Mouse (Mus musculus) midbrain, embryonic 13.5 days (tissue): ENCODE measurements around the gene Synj1. TPM values are rescaled to one million over a fixed set of nuclear protein-coding genes. Genes with fewer than 3 reads are reported as not detected.

Experiments
- ATAC-seq: fragments of 200-750 bp; cut with Nextera tagmentation; 2 replicates; pipeline ENCODE4 v1.8.0; 2017; ENCODE audit warnings: mild to moderate bottlenecking, moderate TSS enrichment, moderate library complexity
- H3K27ac ChIP-seq: fragments of 300-500 bp; sonication (generic); 2 replicates; pipeline ENCODE4 v1.5.1; 2015; ENCODE audit warnings: inconsistent platforms, mild to moderate bottlenecking, moderate library complexity
- H3K27me3 ChIP-seq: fragments of 300-500 bp; sonication (generic); 2 replicates; pipeline ENCODE4 v1.6.1; 2015; ENCODE audit warnings: mild to moderate bottlenecking, inconsistent platforms
- H3K36me3 ChIP-seq: fragments of 300-500 bp; sonication (generic); 2 replicates; pipeline ENCODE4 v1.6.1; 2015; ENCODE audit warnings: mild to moderate bottlenecking, inconsistent platforms
- H3K4me1 ChIP-seq: fragments of 300-500 bp; sonication (generic); replicated peaks from 2 replicates; pipeline ENCODE4 v1.6.1; 2015; ENCODE audit warnings: inconsistent platforms
- H3K4me2 ChIP-seq: fragments of 300-500 bp; sonication (generic); replicated peaks from 2 replicates; pipeline ENCODE4 v1.6.1; 2015; ENCODE audit warnings: moderate library complexity, mild to moderate bottlenecking, inconsistent platforms
- H3K4me3 ChIP-seq: fragments of 300-500 bp; sonication (generic); replicated peaks from 2 replicates; pipeline ENCODE4 v1.5.1; 2015; ENCODE audit warnings: mild to moderate bottlenecking, inconsistent platforms
- H3K9ac ChIP-seq: fragments of 300-500 bp; sonication (generic); replicated peaks from 2 replicates; pipeline ENCODE4 v1.6.1; 2015; ENCODE audit warnings: mild to moderate bottlenecking, inconsistent platforms
- H3K9me3 ChIP-seq: fragments of 300-500 bp; sonication (generic); 2 replicates; pipeline ENCODE4 v1.6.1; 2016; ENCODE audit warnings: mild to moderate bottlenecking, inconsistent platforms
- WGBS: fragments of 180-500 bp; shearing (Covaris S2); methylation state at CpG from one replicate; pipeline ENCODE4 v1.1.7; 2015; 5-methylcytosine and 5-hydroxymethylcytosine counted together
- polyA plus RNA-seq: library from polyadenylated mRNA; unstranded; fragments of >200 nt; fragmentation: Nextera tagmentation; extraction: Ambion mirVana; gene quantifications from 2 replicates; pipeline ENCODE4 v1.2.1, GENCODE M21; 2015

Gene Synj1
- polyA plus RNA-seq, 1 experiment from 2014 or later: 33.6 TPM

- Histone ChIP-seq H3K9ac (no peak overlapping the region), H3K27ac (no peak overlapping the region), H3K4me1 (peaks cover 2% of the 10 kb centered on the region; the same call in 1 of the 2 replicates), H3K4me3 (no peak overlapping the region), H3K9me3 (no peaks in the 10 kb centered on the region), H3K36me3 (peaks cover 79% of the 10 kb centered on the region), H3K4me2 (no peak overlapping the region), H3K27me3 (no peaks in the 10 kb centered on the region)
- 95% methylated on average over 10 of the region's 10 CpGs for WGBS
- no peak for ATAC-seq
Measured at GRCm38 (mm10) chr16:91035866-91036265, 24.8 kb upstream of the Synj1 start.

GRCm38 (mm10) chr16:91030751-91031150, 19.6 kb upstream of the Synj1 start:
- H3K36me3 ChIP-seq: peaks cover 86% of the 10 kb centered on the region
- no peak overlapping the region for H3K4me3 ChIP-seq
- no peaks in the 10 kb centered on the region for H3K4me1 ChIP-seq
- no peaks in the 10 kb centered on the region for H3K9me3 ChIP-seq
- H3K27ac ChIP-seq: no peak overlapping the region
- no peaks in the 10 kb centered on the region for H3K27me3 ChIP-seq
- ATAC-seq: no peak
- H3K9ac ChIP-seq: no peak overlapping the region
- WGBS: 94% methylated on average over 4 of the region's 4 CpGs
- no peak overlapping the region for H3K4me2 ChIP-seq

- H3K27ac ChIP-seq: no peak overlapping the region
- peaks cover 88% of the 10 kb centered on the region for H3K36me3 ChIP-seq
- ATAC-seq: no peak
- H3K4me3 ChIP-seq: no peak overlapping the region
- no peak overlapping the region for H3K4me2 ChIP-seq
- no peak overlapping the region for H3K9ac ChIP-seq
- 89% methylated on average over 2 of the region's 2 CpGs for WGBS
- H3K27me3 ChIP-seq: no peaks in the 10 kb centered on the region
- no peaks in the 10 kb centered on the region for H3K4me1 ChIP-seq
- no peaks in the 10 kb centered on the region for H3K9me3 ChIP-seq
Measured at GRCm38 (mm10) chr16:91029901-91030300, 18.8 kb upstream of the Synj1 start.

GRCm38 (mm10) chr16:91029161-91029743, 18.1 kb upstream of the Synj1 start:
- peaks cover 89% of the 10 kb centered on the region for H3K36me3 ChIP-seq
- no peak for ATAC-seq
- H3K27me3 ChIP-seq: no peaks in the 10 kb centered on the region
- no peak overlapping the region for H3K4me2 ChIP-seq
- no peak overlapping the region for H3K4me3 ChIP-seq
- H3K4me1 ChIP-seq: no peaks in the 10 kb centered on the region
- H3K9ac ChIP-seq: no peak overlapping the region
- H3K27ac ChIP-seq: no peak overlapping the region
- 91% methylated on average over 8 of the region's 8 CpGs for WGBS
- H3K9me3 ChIP-seq: 0 out of 2 replicates have a peak, but pooled peaks cover 3% of the 10 kb centered on the region

GRCm38 (mm10) chr16:91026290-91026689, 15.2 kb upstream of the Synj1 start:
- Histone ChIP-seq H3K27ac (no peak overlapping the region), H3K9me3 (0 out of 2 replicates have a peak, but pooled peaks cover 3% of the 10 kb centered on the region), H3K36me3 (peaks cover 87% of the 10 kb centered on the region), H3K4me1 (no peaks in the 10 kb centered on the region), H3K27me3 (no peaks in the 10 kb centered on the region), H3K4me2 (no peak overlapping the region), H3K4me3 (no peak overlapping the region), H3K9ac (no peak overlapping the region)
- 83% methylated on average over 4 of the region's 4 CpGs for WGBS
- no peak for ATAC-seq

- no peak overlapping the region for H3K9ac ChIP-seq
Measured at GRCm38 (mm10) chr16:91023384-91023783, 12.3 kb upstream of the Synj1 start.

GRCm38 (mm10) chr16:91020842-91021483, 9.9 kb upstream of the Synj1 start:
- no peaks in the 10 kb centered on the region for H3K27me3 ChIP-seq
- 0 out of 2 replicates have a peak, but pooled peaks cover 3% of the 10 kb centered on the region for H3K9me3 ChIP-seq
- no peak overlapping the region for H3K9ac ChIP-seq
- no peak overlapping the region for H3K4me2 ChIP-seq
- H3K4me3 ChIP-seq: no peak overlapping the region
- WGBS: 96% methylated on average over 10 of the region's 10 CpGs
- peaks cover 90% of the 10 kb centered on the region for H3K36me3 ChIP-seq
- no peak overlapping the region for H3K27ac ChIP-seq
- H3K4me1 ChIP-seq: no peaks in the 10 kb centered on the region
- no peak for ATAC-seq

More at GRCm38 (mm10) chr16:91023384-91023783, 12.3 kb upstream of the Synj1 start:
- 0 out of 2 replicates have a peak, but pooled peaks cover 3% of the 10 kb centered on the region for H3K9me3 ChIP-seq
- H3K4me3 ChIP-seq: no peak overlapping the region
- no peaks in the 10 kb centered on the region for H3K27me3 ChIP-seq
- H3K27ac ChIP-seq: no peak overlapping the region
- 97% methylated on average over 1 of the region's 1 CpGs for WGBS
- peaks cover 95% of the 10 kb centered on the region for H3K36me3 ChIP-seq
- no peak for ATAC-seq
- H3K4me2 ChIP-seq: no peak overlapping the region
- H3K4me1 ChIP-seq: no peaks in the 10 kb centered on the region

GRCm38 (mm10) chr16:91019476-91019875, 8.4 kb upstream of the Synj1 start:
- Histone ChIP-seq H3K9me3 (0 out of 2 replicates have a peak, but pooled peaks cover 2% of the 10 kb centered on the region), H3K4me3 (no peak overlapping the region), H3K27me3 (no peaks in the 10 kb centered on the region), H3K27ac (no peak overlapping the region), H3K36me3 (peaks cover 87% of the 10 kb centered on the region), H3K4me2 (no peak overlapping the region), H3K9ac (no peak overlapping the region), H3K4me1 (no peaks in the 10 kb centered on the region)
- 98% methylated on average over 4 of the region's 4 CpGs for WGBS
- no peak for ATAC-seq

- H3K9me3 ChIP-seq: no peaks in the 10 kb centered on the region
- peaks cover 59% of the 10 kb centered on the region for H3K36me3 ChIP-seq
- ATAC-seq: no peak
Measured at GRCm38 (mm10) chr16:91015761-91016160, 4.7 kb upstream of the Synj1 start.

GRCm38 (mm10) chr16:91011847-91012246, 739 bp upstream of the Synj1 start:
- Histone ChIP-seq H3K27ac (peak overlapping the region; percentile 95), H3K27me3 (no peaks in the 10 kb centered on the region), H3K4me1 (peaks cover 27% of the 10 kb centered on the region), H3K4me2 (peak overlapping the region; percentile 69), H3K9ac (peak overlapping the region; percentile 88), H3K36me3 (peaks cover 22% of the 10 kb centered on the region), H3K4me3 (peak overlapping the region; percentile 89), H3K9me3 (no peaks in the 10 kb centered on the region)
- no peak for ATAC-seq
- 38% methylated on average over 3 of the region's 3 CpGs for WGBS

More at GRCm38 (mm10) chr16:91015761-91016160, 4.7 kb upstream of the Synj1 start:
- no peak overlapping the region for H3K4me2 ChIP-seq
- H3K4me3 ChIP-seq: no peak overlapping the region
- no peaks in the 10 kb centered on the region for H3K27me3 ChIP-seq
- no peak overlapping the region for H3K9ac ChIP-seq
- WGBS: 87% methylated on average over 4 of the region's 4 CpGs
- H3K4me1 ChIP-seq: peaks cover 10% of the 10 kb centered on the region
- H3K27ac ChIP-seq: no peak overlapping the region

GRCm38 (mm10) chr16:91010581-91011020, 507 bp downstream of the Synj1 start:
- under 1% methylated on average over 42 of the region's 42 CpGs for whole genome bisulfite sequencing
- H3K4me2 ChIP-seq: peak overlapping the region; percentile 69
- H3K9me3 ChIP-seq: no peaks in the 10 kb centered on the region
- H3K9ac ChIP-seq: peak overlapping the region; percentile 88
- no peaks in the 10 kb centered on the region for H3K27me3 ChIP-seq
- peaks cover 33% of the 10 kb centered on the region for H3K4me1 ChIP-seq
- ATAC-seq: no peak
- peaks cover 13% of the 10 kb centered on the region for H3K36me3 ChIP-seq
- peak overlapping the region; percentile 95 for H3K27ac ChIP-seq
- H3K4me3 ChIP-seq: peak overlapping the region; percentile 89

GRCm38 (mm10) chr16:91009942-91010529, 1.1 kb downstream of the Synj1 start:
- Histone ChIP-seq H3K27me3 (no peaks in the 10 kb centered on the region), H3K4me2 (peak overlapping the region; percentile 69), H3K9me3 (no peaks in the 10 kb centered on the region), H3K4me3 (peak overlapping the region; percentile 89), H3K27ac (peak overlapping the region; percentile 95), H3K36me3 (peaks cover 8% of the 10 kb centered on the region), H3K9ac (peak overlapping the region; percentile 88), H3K4me1 (peaks cover 33% of the 10 kb centered on the region)
- WGBS: 2% methylated on average over 19 of the region's 19 CpGs
- no peak for ATAC-seq
